Mouse (Mus musculus) hindbrain, embryonic 10.5 days (tissue): ENCODE results near the gene Camk2n2. TPM values are rescaled to one million over a fixed set of nuclear protein-coding genes. Genes with fewer than 3 reads are reported as not detected.
"Not testable (repeated sequence)": the region's sequence is repeated elsewhere in the genome, so short reads cannot be mapped to it uniquely, and the experiment has no call there.

ENCODE experiments used
- DNase-seq: peaks from one replicate; pipeline ENCODE4 v3.0.0-alpha.2; 2017; ENCODE audit warnings: low spot score
- H3K27ac ChIP-seq: fragments of 300-500 bp; sonication (generic); 2 replicates; pipeline ENCODE4 v1.5.1; 2016; ENCODE audit warnings: mild to moderate bottlenecking, moderate library complexity
- H3K27me3 ChIP-seq: fragments of 300-500 bp; sonication (generic); 2 replicates; pipeline ENCODE4 v1.6.1; 2016; ENCODE audit warnings: mild to moderate bottlenecking; ENCODE audit not compliant: poor library complexity, insufficient read depth, severe bottlenecking
- H3K36me3 ChIP-seq: fragments of 300-500 bp; sonication (generic); 2 replicates; pipeline ENCODE4 v1.6.1; 2016; ENCODE audit warnings: mild to moderate bottlenecking, moderate library complexity
- H3K4me1 ChIP-seq: fragments of 300-500 bp; sonication (generic); replicated peaks from 2 replicates; pipeline ENCODE4 v1.6.1; 2016; ENCODE audit warnings: mild to moderate bottlenecking
- H3K4me3 ChIP-seq: fragments of 300-500 bp; sonication (generic); 2 replicates; pipeline ENCODE4 v1.5.1; 2016; ENCODE audit warnings: mild to moderate bottlenecking, moderate library complexity
- H3K9me3 ChIP-seq: fragments of 300-500 bp; sonication (generic); 2 replicates; pipeline ENCODE4 v1.6.1; 2016; ENCODE audit warnings: mild to moderate bottlenecking, moderate library complexity
- WGBS: fragments of 180-500 bp; shearing (Covaris S2); methylation state at CpG from one replicate; pipeline ENCODE4 v1.1.7; 2016; 5-methylcytosine and 5-hydroxymethylcytosine counted together
- polyA plus RNA-seq: library from polyadenylated mRNA; unstranded; fragments of >200 nt; fragmentation: Nextera tagmentation; extraction: Ambion mirVana; gene quantifications from 2 replicates; pipeline ENCODE4 v1.2.1, GENCODE M21; 2016

The Camk2n2 gene
- polyA plus RNA-seq = 2.6 and 4.2 TPM in 2 replicates

- no peaks in the 10 kb centered on the region for H3K9me3 ChIP-seq
- peaks cover 40% of the 10 kb centered on the region for H3K4me1 ChIP-seq
- peaks cover 16% of the 10 kb centered on the region for H3K36me3 ChIP-seq
- peak; percentile 74 for DNase-seq
- 1% methylated on average over 85 of the region's 92 CpGs for WGBS
- peak within 1 kb of the TSS; percentile 95 for H3K27ac ChIP-seq
- peaks cover 26% of the 10 kb centered on the region for H3K27me3 ChIP-seq
- peak within 1 kb of the TSS; percentile 80 for H3K4me3 ChIP-seq
Measured at GRCm38 (mm10) chr16:20621191-20621990, at the start of gene Camk2n2. Gene Camk2n2, minus strand, starts transcription at chr16:20621287.

GRCm38 (mm10) chr16:20670291-20670690 lies 49.2 kb upstream of the Camk2n2 start:
- H3K27me3 ChIP-seq = no peaks in the 10 kb centered on the region
- peaks cover 23% of the 10 kb centered on the region for H3K36me3 ChIP-seq
- WGBS = 93% methylated on average over 3 of the region's 3 CpGs
- H3K9me3 ChIP-seq = no peaks in the 10 kb centered on the region
- peaks cover 24% of the 10 kb centered on the region for H3K4me1 ChIP-seq
- no peak for DNase-seq
- H3K27ac ChIP-seq = no peak overlapping the region
- no peak overlapping the region for H3K4me3 ChIP-seq

- H3K4me1 ChIP-seq, H3K4me3 ChIP-seq, DNase-seq, H3K27ac ChIP-seq, H3K27me3 ChIP-seq, H3K9me3 ChIP-seq: not testable (repeated sequence)
- H3K36me3 ChIP-seq = peaks cover 31% of the 10 kb centered on the region
- 96% methylated on average over 5 of the region's 6 CpGs for WGBS
Measured at GRCm38 (mm10) chr16:20668013-20668412, 46.9 kb upstream of the Camk2n2 start, which contains the start of gene Eif4g1. Gene Eif4g1, plus strand, starts transcription at chr16:20668313.

- DNase-seq = no peak
- H3K27me3 ChIP-seq = no peaks in the 10 kb centered on the region
- peaks cover 6% of the 10 kb centered on the region for H3K4me1 ChIP-seq
- no peaks in the 10 kb centered on the region for H3K9me3 ChIP-seq
- H3K27ac ChIP-seq = no peak overlapping the region
- WGBS = 93% methylated on average over 4 of the region's 4 CpGs
- H3K36me3 ChIP-seq = peaks cover 96% of the 10 kb centered on the region
- H3K4me3 ChIP-seq = no peak overlapping the region
Measured at GRCm38 (mm10) chr16:20657661-20658060, 36.6 kb upstream of the Camk2n2 start.

- H3K4me1 ChIP-seq = peaks cover 17% of the 10 kb centered on the region
- no peak overlapping the region for H3K27ac ChIP-seq
- H3K27me3 ChIP-seq = no peaks in the 10 kb centered on the region
- WGBS = 53% methylated on average over 2 of the region's 2 CpGs
- peaks cover 53% of the 10 kb centered on the region for H3K36me3 ChIP-seq
- peak overlapping the region; percentile 95; the same call in 1 of the 2 replicates for H3K4me3 ChIP-seq
- no peak for DNase-seq
- H3K9me3 ChIP-seq = no peaks in the 10 kb centered on the region
Measured at GRCm38 (mm10) chr16:20653315-20653714, 32.2 kb upstream of the Camk2n2 start.

GRCm38 (mm10) chr16:20651947-20652310 lies 30.8 kb upstream of the Camk2n2 start:
- H3K36me3 ChIP-seq = peaks cover 39% of the 10 kb centered on the region
- H3K4me1 ChIP-seq = peaks cover 17% of the 10 kb centered on the region
- DNase-seq = no peak
- no peaks in the 10 kb centered on the region for H3K27me3 ChIP-seq
- H3K27ac ChIP-seq = peak overlapping the region; percentile 90
- no peaks in the 10 kb centered on the region for H3K9me3 ChIP-seq
- peak overlapping the region; percentile 95 for H3K4me3 ChIP-seq
- 14% methylated on average over 12 of the region's 12 CpGs for WGBS

- peak within 1 kb of the TSS; percentile 90 for H3K27ac ChIP-seq
- H3K4me1 ChIP-seq = peaks cover 17% of the 10 kb centered on the region
- peak within 1 kb of the TSS; percentile 95 for H3K4me3 ChIP-seq
- no peaks in the 10 kb centered on the region for H3K9me3 ChIP-seq
- no peaks in the 10 kb centered on the region for H3K27me3 ChIP-seq
- WGBS = 2% methylated on average over 46 of the region's 46 CpGs
- peak; percentile 97 for DNase-seq
- H3K36me3 ChIP-seq = peaks cover 33% of the 10 kb centered on the region
Measured at GRCm38 (mm10) chr16:20651076-20651946, 30.2 kb upstream of the Camk2n2 start, which contains the start of gene Psmd2. Gene Psmd2, plus strand, starts transcription at chr16:20651652.

- 91% methylated on average over 7 of the region's 7 CpGs for WGBS
- Histone ChIP-seq H3K36me3 (no peaks in the 10 kb centered on the region), H3K27ac (no peak overlapping the region), H3K27me3 (no peaks in the 10 kb centered on the region), H3K4me3 (no peak overlapping the region), H3K4me1 (peaks cover 3% of the 10 kb centered on the region; the same call in 1 of the 2 replicates), H3K9me3 (no peaks in the 10 kb centered on the region)
- no peak for DNase-seq
Measured at GRCm38 (mm10) chr16:20643911-20644310, 22.8 kb upstream of the Camk2n2 start.

GRCm38 (mm10) chr16:20642161-20642560 lies 21.1 kb upstream of the Camk2n2 start:
- peak; percentile 74 for DNase-seq
- no peaks in the 10 kb centered on the region for H3K27me3 ChIP-seq
- peaks cover 3% of the 10 kb centered on the region; the same call in 1 of the 2 replicates for H3K4me1 ChIP-seq
- H3K27ac ChIP-seq = no peak overlapping the region
- no peaks in the 10 kb centered on the region for H3K36me3 ChIP-seq
- H3K4me3 ChIP-seq = no peak overlapping the region
- WGBS = under 1% methylated on average over 8 of the region's 8 CpGs
- no peaks in the 10 kb centered on the region for H3K9me3 ChIP-seq

GRCm38 (mm10) chr16:20638367-20638766 lies 17.3 kb upstream of the Camk2n2 start:
- H3K27ac ChIP-seq = no peak overlapping the region
- H3K4me3 ChIP-seq = no peak overlapping the region
- no peaks in the 10 kb centered on the region for H3K9me3 ChIP-seq
- H3K36me3 ChIP-seq = no peaks in the 10 kb centered on the region
- H3K27me3 ChIP-seq = no peaks in the 10 kb centered on the region
- DNase-seq = no peak
- H3K4me1 ChIP-seq = peaks cover 3% of the 10 kb centered on the region; the same call in 1 of the 2 replicates
- 88% methylated on average over 8 of the region's 8 CpGs for WGBS

GRCm38 (mm10) chr16:20637410-20637809 lies 16.3 kb upstream of the Camk2n2 start:
- DNase-seq = no peak
- H3K36me3 ChIP-seq = no peaks in the 10 kb centered on the region
- no peak overlapping the region for H3K27ac ChIP-seq
- no peak overlapping the region for H3K4me3 ChIP-seq
- H3K9me3 ChIP-seq = no peaks in the 10 kb centered on the region
- WGBS = 87% methylated on average over 8 of the region's 8 CpGs
- peaks cover 3% of the 10 kb centered on the region; the same call in 1 of the 2 replicates for H3K4me1 ChIP-seq
- no peaks in the 10 kb centered on the region for H3K27me3 ChIP-seq

- 7% methylated on average over 54 of the region's 54 CpGs for WGBS
- H3K36me3 ChIP-seq = no peaks in the 10 kb centered on the region
Measured at GRCm38 (mm10) chr16:20629731-20630634, 8.9 kb upstream of the Camk2n2 start, which contains the start of gene Ece2. Gene Ece2, plus strand, starts transcription at chr16:20629828.

More at GRCm38 (mm10) chr16:20629731-20630634, 8.9 kb upstream of the Camk2n2 start, which contains the start of gene Ece2:
- peaks cover 29% of the 10 kb centered on the region for H3K27me3 ChIP-seq
- H3K9me3 ChIP-seq = no peaks in the 10 kb centered on the region
- peak within 1 kb of the TSS; percentile 72 for H3K4me3 ChIP-seq
- peak within 1 kb of the TSS; percentile 88 for H3K27ac ChIP-seq
- H3K4me1 ChIP-seq = peaks cover 17% of the 10 kb centered on the region
- peak; percentile 50 for DNase-seq
